Mouse (Mus musculus) hindbrain, embryonic 14.5 days (tissue): Measurements from ENCODE around the gene 5330417C22Rik. TPM values are rescaled to one million over a fixed set of nuclear protein-coding genes. Genes with fewer than 3 reads are reported as not detected.

Source experiments
- ATAC-seq: fragments of 200-750 bp; cut with Nextera tagmentation; 2 replicates; pipeline ENCODE4 v1.8.0; 2017; ENCODE audit warnings: moderate number of reproducible peaks, mild to moderate bottlenecking, moderate TSS enrichment, moderate library complexity; ENCODE audit not compliant: low FRiP score
- DNase-seq: peaks from one replicate; pipeline ENCODE4 v3.0.0-alpha.2; 2015; ENCODE audit warnings: low spot score
- H3K27ac ChIP-seq: fragments of 300-500 bp; sonication (generic); 2 replicates; pipeline ENCODE4 v1.5.1; 2014; ENCODE audit warnings: mild to moderate bottlenecking, moderate library complexity
- H3K27me3 ChIP-seq: fragments of 300-500 bp; sonication (generic); 2 replicates; pipeline ENCODE4 v1.6.1; 2014; ENCODE audit warnings: mild to moderate bottlenecking, low read length, mixed read lengths; ENCODE audit not compliant: control insufficient read depth, insufficient read depth
- H3K36me3 ChIP-seq: fragments of 300-500 bp; sonication (generic); replicated peaks from 2 replicates; pipeline ENCODE4 v1.6.1; 2014; ENCODE audit not compliant: control insufficient read depth, insufficient read depth
- H3K4me1 ChIP-seq: fragments of 300-500 bp; sonication (generic); replicated peaks from 2 replicates; pipeline ENCODE4 v1.6.1; 2014; ENCODE audit warnings: antibody characterized with exemption, low read length, mixed read lengths; ENCODE audit not compliant: control insufficient read depth, insufficient read depth
- H3K4me2 ChIP-seq: fragments of 300-500 bp; sonication (generic); replicated peaks from 2 replicates; pipeline ENCODE4 v1.6.1; 2014; ENCODE audit warnings: mild to moderate bottlenecking, moderate library complexity
- H3K4me3 ChIP-seq: fragments of 300-500 bp; sonication (generic); replicated peaks from 2 replicates; pipeline ENCODE4 v1.5.1; 2014; ENCODE audit warnings: mild to moderate bottlenecking, low read length
- H3K9ac ChIP-seq: fragments of 300-500 bp; sonication (generic); 2 replicates; pipeline ENCODE4 v1.6.1; 2014
- H3K9me3 ChIP-seq: fragments of 300-500 bp; sonication (generic); 2 replicates; pipeline ENCODE4 v1.6.1; 2016; ENCODE audit warnings: low read length; ENCODE audit not compliant: control insufficient read depth
- WGBS: fragments of 180-500 bp; shearing (Covaris S2); extraction: QIAGEN DNeasy Blood & Tissue Kit; methylation state at CpG from one replicate; pipeline ENCODE4 v1.1.7; 2014; 5-methylcytosine and 5-hydroxymethylcytosine counted together
- polyA plus RNA-seq: library from polyadenylated mRNA; unstranded; fragments of >200 nt; fragmentation: Nextera tagmentation; extraction: Ambion mirVana; gene quantifications from 2 replicates; pipeline ENCODE4 v1.2.1, GENCODE M21; 2014

5330417C22Rik gene
- polyA plus RNA-seq, 1 experiment from 2014 or later: 18.3 TPM

GRCm38 (mm10) chr3:108451969-108452368 lies 84.4 kb downstream of the 5330417C22Rik start:
- WGBS: 90% methylated on average over 2 of the region's 2 CpGs
- Histone ChIP-seq H3K4me3 (no peak overlapping the region), H3K27me3 (no peaks in the 10 kb centered on the region), H3K27ac (no peak overlapping the region), H3K4me1 (no peaks in the 10 kb centered on the region), H3K9ac (no peak overlapping the region), H3K9me3 (no peaks in the 10 kb centered on the region), H3K36me3 (no peaks in the 10 kb centered on the region), H3K4me2 (no peak overlapping the region)
- ATAC-seq (no peak), DNase-seq (no peak)

DNA sequence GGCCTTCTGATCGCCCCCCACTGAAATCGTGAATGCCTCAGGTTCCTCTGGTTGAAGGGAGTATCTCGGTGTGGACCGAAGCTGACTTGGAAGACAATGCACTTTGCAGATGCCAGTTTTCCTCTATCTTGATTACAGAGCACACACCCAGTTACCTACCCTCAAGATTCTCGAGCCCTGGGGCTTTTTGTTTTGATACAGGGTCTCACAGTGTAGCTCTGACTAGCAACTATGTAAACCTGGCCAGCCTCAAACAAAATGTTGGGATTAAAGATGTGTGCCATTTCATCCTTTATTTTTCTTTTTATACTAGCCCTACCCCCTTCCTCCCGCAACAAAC lies 91.0 kb downstream of the 5330417C22Rik start:
- peaks cover 22% of the 10 kb centered on the region for H3K4me1 ChIP-seq
- peak overlapping the region; percentile 92 for H3K9ac ChIP-seq
- peaks cover 6% of the 10 kb centered on the region; the same call in 1 of the 2 replicates for H3K36me3 ChIP-seq
- peak overlapping the region; percentile 95 for H3K27ac ChIP-seq
- no peaks in the 10 kb centered on the region for H3K27me3 ChIP-seq
- no peaks in the 10 kb centered on the region for H3K9me3 ChIP-seq
- H3K4me2 ChIP-seq: peak overlapping the region; percentile 73
- DNase-seq (no peak), ATAC-seq (peak; percentile 37)
- 12% methylated on average over 6 of the region's 6 CpGs for WGBS
- peak overlapping the region; percentile 88 for H3K4me3 ChIP-seq

DNA sequence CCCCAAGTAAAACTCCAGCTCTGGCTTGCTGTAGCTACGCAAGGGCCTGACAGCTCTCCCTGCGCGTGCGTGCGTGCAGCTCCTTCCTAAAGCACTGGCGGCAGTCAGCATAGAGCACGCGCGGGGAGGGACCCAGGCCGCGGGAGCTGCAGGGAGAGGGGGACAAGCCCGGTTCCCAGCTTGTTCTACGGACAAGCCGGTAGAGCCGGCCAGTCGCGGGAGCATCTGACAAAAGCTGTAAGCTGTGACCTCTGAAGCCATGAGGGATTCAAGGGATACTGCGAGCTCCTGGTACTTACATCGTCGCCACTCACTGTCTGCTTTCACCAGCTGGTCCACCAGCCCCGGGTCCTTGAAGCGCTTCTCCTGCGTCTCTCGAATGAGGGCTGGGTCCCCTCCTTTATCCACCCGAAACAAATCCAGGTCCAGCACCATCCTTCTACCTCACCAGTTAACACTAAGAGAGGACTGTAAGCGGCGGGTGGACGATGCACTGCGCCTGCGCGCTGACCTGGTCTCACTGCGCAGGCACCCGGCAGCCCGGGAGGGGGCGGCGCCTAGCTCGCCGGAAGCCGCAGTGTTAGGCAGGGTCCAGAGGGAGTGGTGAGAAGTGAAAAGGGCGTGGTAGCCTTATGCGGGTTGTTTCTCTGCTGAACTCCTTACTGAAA lies 91.5 kb downstream of the 5330417C22Rik start, which contains the start of gene Sars:
TSS of gene Sars (minus strand) at position 512 of the 668 bp plus-strand sequence.
- H3K36me3 ChIP-seq: peaks cover 6% of the 10 kb centered on the region; the same call in 1 of the 2 replicates
- H3K4me2 ChIP-seq: peak within 1 kb of the TSS; percentile 73
- H3K27ac ChIP-seq: peak within 1 kb of the TSS; percentile 95
- no peaks in the 10 kb centered on the region for H3K9me3 ChIP-seq
- no peaks in the 10 kb centered on the region for H3K27me3 ChIP-seq
- peak; percentile 95 for DNase-seq
- H3K4me1 ChIP-seq: peaks cover 22% of the 10 kb centered on the region
- H3K9ac ChIP-seq: peak within 1 kb of the TSS; percentile 92
- WGBS: under 1% methylated on average over 41 of the region's 41 CpGs
- peak within 1 kb of the TSS; percentile 88 for H3K4me3 ChIP-seq
- ATAC-seq: peak; percentile 96

GRCm38 (mm10) chr3:108444029-108444428 lies 92.3 kb downstream of the 5330417C22Rik start:
- no peak for ATAC-seq
- peak overlapping the region; percentile 73 for H3K4me2 ChIP-seq
- no peaks in the 10 kb centered on the region for H3K9me3 ChIP-seq
- peak overlapping the region; percentile 88 for H3K4me3 ChIP-seq
- H3K27me3 ChIP-seq: no peaks in the 10 kb centered on the region
- 21% methylated on average over 8 of the region's 8 CpGs for WGBS
- H3K36me3 ChIP-seq: peaks cover 6% of the 10 kb centered on the region; the same call in 1 of the 2 replicates
- H3K4me1 ChIP-seq: peaks cover 22% of the 10 kb centered on the region
- no peak for DNase-seq
- peak overlapping the region; percentile 95; the same call in 1 of the 2 replicates for H3K27ac ChIP-seq
- peak overlapping the region; percentile 92 for H3K9ac ChIP-seq

DNA sequence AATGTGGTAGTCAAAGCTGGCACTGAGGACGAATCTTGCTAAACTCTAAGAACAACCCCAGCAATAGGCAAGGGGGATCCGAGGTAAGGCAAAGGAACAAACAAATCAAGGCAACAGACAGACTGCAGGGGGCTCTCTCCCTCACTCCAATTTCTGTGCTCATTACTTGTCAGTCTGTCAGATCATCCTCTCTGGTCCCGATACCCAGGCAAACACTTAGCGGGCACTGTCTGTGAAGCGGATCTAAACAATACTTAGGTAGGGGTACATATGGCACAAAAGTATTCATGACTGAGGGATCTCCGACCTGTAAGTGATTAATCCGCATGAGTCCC lies 100.0 kb downstream of the 5330417C22Rik start:
- no peak for ATAC-seq
- H3K27ac ChIP-seq: no peak overlapping the region
- H3K4me1 ChIP-seq: peaks cover 21% of the 10 kb centered on the region
- H3K9me3 ChIP-seq: no peaks in the 10 kb centered on the region
- H3K27me3 ChIP-seq: no peaks in the 10 kb centered on the region
- no peak for DNase-seq
- peaks cover 58% of the 10 kb centered on the region for H3K36me3 ChIP-seq
- H3K4me2 ChIP-seq: no peak overlapping the region
- H3K4me3 ChIP-seq: no peak overlapping the region
- no peak overlapping the region for H3K9ac ChIP-seq
- WGBS: 55% methylated on average over 7 of the region's 7 CpGs

DNA sequence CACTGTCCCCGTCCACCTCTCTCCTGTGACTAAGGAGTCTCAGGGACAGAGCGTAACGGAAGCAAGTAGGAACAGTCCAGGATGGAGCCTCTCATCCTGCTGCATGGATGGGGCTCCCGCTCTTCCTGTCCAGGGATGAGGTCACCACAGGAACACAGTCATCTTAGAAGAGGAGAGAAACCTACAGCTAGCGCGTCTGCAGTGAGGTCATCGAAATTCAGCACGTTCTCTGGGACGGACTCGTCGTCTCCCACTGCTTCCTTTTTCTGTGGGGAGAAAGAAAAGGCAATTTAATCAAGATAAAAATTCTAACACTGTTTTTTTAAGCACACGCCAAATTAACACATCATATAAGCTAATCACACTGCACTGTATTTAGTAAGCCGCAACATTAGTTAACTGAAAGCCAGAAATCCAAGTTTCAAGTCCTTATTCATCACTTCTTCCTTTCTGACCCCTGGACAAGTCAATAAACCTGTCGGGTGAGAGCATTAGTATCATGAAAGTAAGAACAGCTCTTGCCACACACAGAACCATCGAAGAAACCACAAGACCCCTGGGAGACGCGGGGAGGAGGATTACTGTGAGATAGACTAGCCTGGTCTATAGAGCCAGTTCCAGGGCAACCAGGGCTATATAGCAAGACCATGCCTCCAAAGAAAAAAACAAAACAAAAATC lies 100.5 kb downstream of the 5330417C22Rik start:
- no peak overlapping the region for H3K4me2 ChIP-seq
- peaks cover 21% of the 10 kb centered on the region for H3K4me1 ChIP-seq
- H3K9ac ChIP-seq: no peak overlapping the region
- no peaks in the 10 kb centered on the region for H3K9me3 ChIP-seq
- no peaks in the 10 kb centered on the region for H3K27me3 ChIP-seq
- 77% methylated on average over 17 of the region's 17 CpGs for WGBS
- H3K36me3 ChIP-seq: peaks cover 63% of the 10 kb centered on the region
- DNase-seq (no peak), ATAC-seq (no peak)
- peak overlapping the region; percentile 85 for H3K27ac ChIP-seq
- no peak overlapping the region for H3K4me3 ChIP-seq

- ATAC-seq (peak; percentile 80; the same call in 1 of the 2 replicates), DNase-seq (peak; percentile 60)
- Histone ChIP-seq H3K9ac (no peak overlapping the region; the same call in 1 of the 2 replicates), H3K4me2 (no peak overlapping the region), H3K4me3 (no peak overlapping the region), H3K4me1 (peaks cover 21% of the 10 kb centered on the region), H3K27ac (peak overlapping the region; percentile 85), H3K27me3 (no peaks in the 10 kb centered on the region), H3K36me3 (peaks cover 79% of the 10 kb centered on the region), H3K9me3 (no peaks in the 10 kb centered on the region)
- WGBS: 13% methylated on average over 19 of the region's 19 CpGs
Observed at GRCm38 (mm10) chr3:108433881-108434495, 102.3 kb downstream of the 5330417C22Rik start.

- Histone ChIP-seq H3K9me3 (no peaks in the 10 kb centered on the region), H3K27me3 (no peaks in the 10 kb centered on the region), H3K4me1 (peaks cover 21% of the 10 kb centered on the region), H3K4me3 (no peak overlapping the region), H3K9ac (peak overlapping the region; percentile 17; the same call in 1 of the 2 replicates), H3K4me2 (peak overlapping the region; percentile 13; the same call in 1 of the 2 replicates), H3K36me3 (peaks cover 86% of the 10 kb centered on the region), H3K27ac (peak overlapping the region; percentile 85)
- 7% methylated on average over 18 of the region's 18 CpGs for WGBS
- ATAC-seq: peak; percentile 90
- peak; percentile 55 for DNase-seq
Observed at GRCm38 (mm10) chr3:108433188-108433880, 103.0 kb downstream of the 5330417C22Rik start.
